Mouse (Mus musculus) heart, embryonic 15.5 days (tissue): Measurements from ENCODE around the gene Bola2. TPM values are rescaled to one million over a fixed set of nuclear protein-coding genes. Genes with fewer than 3 reads are reported as not detected.
"Not testable (repeated sequence)": the region's sequence is repeated elsewhere in the genome, so short reads cannot be mapped to it uniquely, and the experiment has no call there.

Experiments
- ATAC-seq: fragments of 200-750 bp; cut with Nextera tagmentation; replicated peaks from 2 replicates; pipeline ENCODE4 v1.8.0; 2017; ENCODE audit warnings: low read depth, moderate TSS enrichment; ENCODE audit not compliant: insufficient number of reproducible peaks, insufficient read depth, low FRiP score
- H3K27ac ChIP-seq: fragments of 300-500 bp; sonication (generic); 2 replicates; pipeline ENCODE4 v1.5.1; 2015; ENCODE audit warnings: mild to moderate bottlenecking, inconsistent platforms
- H3K27me3 ChIP-seq: fragments of 300-500 bp; sonication (generic); 2 replicates; pipeline ENCODE4 v1.6.1; 2015; ENCODE audit warnings: inconsistent platforms
- H3K36me3 ChIP-seq: fragments of 300-500 bp; sonication (generic); 2 replicates; pipeline ENCODE4 v1.6.1; 2015; ENCODE audit warnings: mild to moderate bottlenecking, inconsistent platforms
- H3K4me1 ChIP-seq: fragments of 300-500 bp; sonication (generic); replicated peaks from 2 replicates; pipeline ENCODE4 v1.6.1; 2015; ENCODE audit warnings: inconsistent platforms
- H3K4me2 ChIP-seq: fragments of 300-500 bp; sonication (generic); 2 replicates; pipeline ENCODE4 v1.6.1; 2015; ENCODE audit warnings: inconsistent platforms, mild to moderate bottlenecking, moderate library complexity
- H3K4me3 ChIP-seq: fragments of 300-500 bp; sonication (generic); 2 replicates; pipeline ENCODE4 v1.5.1; 2015; ENCODE audit warnings: mild to moderate bottlenecking, inconsistent platforms
- H3K9ac ChIP-seq: fragments of 300-500 bp; sonication (generic); 2 replicates; pipeline ENCODE4 v1.6.1; 2015; ENCODE audit warnings: mild to moderate bottlenecking, inconsistent platforms
- H3K9me3 ChIP-seq: fragments of 300-500 bp; sonication (generic); replicated peaks from 2 replicates; pipeline ENCODE4 v1.6.1; 2016; ENCODE audit warnings: inconsistent platforms
- WGBS: fragments of 180-500 bp; shearing (Covaris S2); methylation state at CpG from one replicate; pipeline ENCODE4 v1.1.7; 2015; ENCODE audit warnings: mixed read lengths; 5-methylcytosine and 5-hydroxymethylcytosine counted together
- polyA plus RNA-seq: library from polyadenylated mRNA; unstranded; fragments of >200 nt; fragmentation: Nextera tagmentation; extraction: Ambion mirVana; gene quantifications from 2 replicates; pipeline ENCODE4 v1.2.1, GENCODE M21; 2015

Gene Bola2
- polyA plus RNA-seq, 1 experiment from 2014 or later, result 98.0 TPM

GRCm38 (mm10) chr7:126710266-126710665 is 15.1 kb downstream of the Bola2 start:
- no peak overlapping the region for H3K4me3 ChIP-seq
- H3K27me3 ChIP-seq, result peaks cover 10% of the 10 kb centered on the region
- no peaks in the 10 kb centered on the region for H3K36me3 ChIP-seq
- no peaks in the 10 kb centered on the region for H3K9me3 ChIP-seq
- no peak overlapping the region for H3K9ac ChIP-seq
- no peak overlapping the region for H3K4me2 ChIP-seq
- no peak for ATAC-seq
- no peaks in the 10 kb centered on the region for H3K4me1 ChIP-seq
- H3K27ac ChIP-seq, result no peak overlapping the region
- 67% methylated on average over 4 of the region's 4 CpGs for WGBS

- H3K4me2 ChIP-seq, result no peak overlapping the region
- H3K36me3 ChIP-seq, result no peaks in the 10 kb centered on the region
- no peak overlapping the region for H3K4me3 ChIP-seq
- H3K4me1 ChIP-seq, result no peaks in the 10 kb centered on the region
- H3K27ac ChIP-seq, result no peak overlapping the region
- no peaks in the 10 kb centered on the region for H3K27me3 ChIP-seq
- H3K9me3 ChIP-seq, result no peaks in the 10 kb centered on the region
- no peak for ATAC-seq
- WGBS, result 73% methylated on average over 3 of the region's 3 CpGs
- H3K9ac ChIP-seq, result no peak overlapping the region
Measured at GRCm38 (mm10) chr7:126711910-126712309, 16.7 kb downstream of the Bola2 start.

DNA sequence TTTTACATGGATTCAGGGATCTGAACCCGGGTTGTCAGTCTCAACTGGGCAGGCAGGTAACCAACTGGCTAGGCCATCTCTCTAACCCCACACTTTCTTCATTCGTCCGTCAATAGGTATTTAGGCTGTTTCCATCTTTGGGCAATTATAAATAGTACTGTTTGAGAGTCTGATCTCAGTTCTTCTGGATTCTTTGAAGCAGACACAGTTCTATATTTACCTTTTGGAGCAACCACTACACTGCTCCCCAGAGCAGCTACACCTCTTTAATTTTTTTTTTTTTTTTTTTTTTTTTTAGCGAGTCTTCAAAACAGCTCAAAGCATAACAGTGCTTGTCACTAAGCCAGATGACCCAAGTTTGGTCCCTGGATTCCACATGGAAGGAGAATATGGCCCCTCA is 20.5 kb downstream of the Bola2 start:
- H3K4me3 ChIP-seq, result no peak overlapping the region
- H3K27ac ChIP-seq, result no peak overlapping the region
- ATAC-seq, result no peak
- H3K4me1 ChIP-seq, result no peaks in the 10 kb centered on the region
- no peaks in the 10 kb centered on the region for H3K9me3 ChIP-seq
- no peaks in the 10 kb centered on the region for H3K27me3 ChIP-seq
- no peak overlapping the region for H3K9ac ChIP-seq
- no peaks in the 10 kb centered on the region for H3K36me3 ChIP-seq
- 70% methylated on average over 4 of the region's 4 CpGs for WGBS
- H3K4me2 ChIP-seq, result no peak overlapping the region

GRCm38 (mm10) chr7:126717566-126717965 is 22.4 kb downstream of the Bola2 start:
- H3K9me3 ChIP-seq, result no peaks in the 10 kb centered on the region
- WGBS, result 76% methylated on average over 3 of the region's 3 CpGs

GRCm38 (mm10) chr7:126718787-126719337 is 23.7 kb downstream of the Bola2 start:
- Histone ChIP-seq H3K4me2 (no peak overlapping the region), H3K9ac (no peak overlapping the region), H3K36me3 (no peaks in the 10 kb centered on the region), H3K27me3 (no peaks in the 10 kb centered on the region), H3K27ac (no peak overlapping the region), H3K4me1 (no peaks in the 10 kb centered on the region), H3K4me3 (no peak overlapping the region), H3K9me3 (no peaks in the 10 kb centered on the region)
- 91% methylated on average over 5 of the region's 5 CpGs for WGBS
- no peak for ATAC-seq

More at GRCm38 (mm10) chr7:126717566-126717965, 22.4 kb downstream of the Bola2 start:
- H3K4me1 ChIP-seq, result no peaks in the 10 kb centered on the region
- no peak overlapping the region for H3K27ac ChIP-seq
- no peaks in the 10 kb centered on the region for H3K36me3 ChIP-seq
- no peaks in the 10 kb centered on the region for H3K27me3 ChIP-seq
- H3K9ac ChIP-seq, result no peak overlapping the region
- no peak overlapping the region for H3K4me3 ChIP-seq
- ATAC-seq, result no peak
- no peak overlapping the region for H3K4me2 ChIP-seq

DNA sequence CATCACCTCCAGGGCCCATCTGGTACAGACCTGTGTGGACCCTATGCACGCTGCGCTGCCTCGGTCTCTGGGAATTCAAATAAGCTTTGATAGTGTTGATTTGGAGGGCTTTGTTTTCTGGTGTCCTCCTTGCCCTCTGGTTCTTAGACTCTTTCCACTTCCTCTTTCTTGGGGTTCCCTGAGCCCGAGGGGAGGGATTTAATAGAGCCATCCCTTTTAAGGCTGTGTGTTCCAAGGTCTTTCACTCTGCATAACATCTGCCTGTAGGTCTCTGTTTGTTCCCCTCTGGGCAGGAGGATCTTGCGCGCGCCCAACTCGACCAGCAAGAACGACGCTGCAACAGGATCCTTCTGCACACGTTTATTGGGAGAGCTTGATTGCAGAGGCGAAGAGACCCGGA is 26.4 kb downstream of the Bola2 start:
- H3K36me3 ChIP-seq, result no peaks in the 10 kb centered on the region
- H3K9me3 ChIP-seq, result no peaks in the 10 kb centered on the region
- no peak overlapping the region for H3K4me3 ChIP-seq
- no peaks in the 10 kb centered on the region for H3K27me3 ChIP-seq
- no peaks in the 10 kb centered on the region for H3K4me1 ChIP-seq
- no peak overlapping the region for H3K9ac ChIP-seq
- no peak for ATAC-seq
- WGBS, result 90% methylated on average over 13 of the region's 13 CpGs
- no peak overlapping the region for H3K4me2 ChIP-seq
- H3K27ac ChIP-seq, result no peak overlapping the region

- Histone ChIP-seq H3K4me1 (no peaks in the 10 kb centered on the region), H3K27ac (no peak overlapping the region), H3K36me3 (no peaks in the 10 kb centered on the region), H3K4me2 (no peak overlapping the region), H3K4me3 (no peak overlapping the region), H3K9ac (no peak overlapping the region), H3K9me3 (no peaks in the 10 kb centered on the region), H3K27me3 (no peaks in the 10 kb centered on the region)
- no peak for ATAC-seq
- WGBS, result 54% methylated on average over 3 of the region's 3 CpGs
Measured at GRCm38 (mm10) chr7:126725077-126725476, 29.9 kb downstream of the Bola2 start.

GRCm38 (mm10) chr7:126725667-126726066 is 30.5 kb downstream of the Bola2 start:
- Histone ChIP-seq H3K4me3 (no peak overlapping the region), H3K9me3 (no peaks in the 10 kb centered on the region), H3K9ac (no peak overlapping the region), H3K27me3 (no peaks in the 10 kb centered on the region), H3K36me3 (no peaks in the 10 kb centered on the region), H3K4me1 (no peaks in the 10 kb centered on the region), H3K27ac (no peak overlapping the region), H3K4me2 (no peak overlapping the region)
- 68% methylated on average over 5 of the region's 5 CpGs for WGBS
- ATAC-seq, result no peak

DNA sequence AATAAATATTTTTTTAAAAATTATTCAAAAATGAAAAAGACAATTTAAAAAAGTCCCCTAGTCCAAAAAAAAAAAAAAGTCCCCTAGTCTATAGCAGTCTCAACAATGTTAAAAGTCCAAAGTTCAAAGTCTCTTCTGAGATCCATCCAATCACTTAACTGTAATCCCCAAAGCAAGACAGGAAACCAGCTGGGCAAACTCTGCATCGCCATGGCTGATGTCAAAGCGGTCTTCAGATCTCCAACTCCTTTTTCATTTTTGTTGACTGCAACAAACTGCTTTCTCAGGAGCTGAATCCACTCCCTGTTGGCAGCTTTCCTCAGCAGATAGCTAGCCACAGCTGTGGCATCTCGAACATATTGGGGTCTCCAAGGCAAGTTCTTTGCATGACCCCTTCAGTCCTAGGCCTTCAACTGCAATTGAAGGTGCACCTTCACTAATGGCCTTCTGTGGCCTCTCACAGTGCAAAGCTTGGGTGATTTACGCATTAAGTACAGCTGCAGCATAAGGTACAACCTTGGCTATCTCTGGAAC is 35.1 kb downstream of the Bola2 start:
- 67% methylated on average over 4 of the region's 4 CpGs for WGBS
- H3K9me3 ChIP-seq, H3K36me3 ChIP-seq, H3K27ac ChIP-seq, H3K9ac ChIP-seq, H3K4me2 ChIP-seq, H3K4me1 ChIP-seq, H3K27me3 ChIP-seq, H3K4me3 ChIP-seq, ATAC-seq: not testable (repeated sequence)

DNA sequence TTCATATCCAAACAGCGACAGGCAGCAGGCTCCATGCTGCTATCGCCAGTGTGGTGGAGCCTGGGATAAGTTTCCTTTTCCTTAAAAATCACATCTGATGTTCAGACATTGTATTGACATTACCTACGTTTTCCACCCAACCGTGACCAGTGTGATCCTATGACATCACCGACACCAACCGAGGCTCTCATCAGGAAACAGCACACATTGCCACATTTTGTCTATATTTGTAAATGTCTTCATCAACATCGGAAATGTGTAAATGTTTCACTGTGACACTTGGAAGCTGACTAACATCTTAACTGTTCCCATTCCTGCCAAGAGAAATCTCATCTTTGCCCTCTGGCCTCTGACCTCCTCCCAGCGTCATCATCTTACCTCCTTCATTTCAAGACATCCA is 40.9 kb downstream of the Bola2 start:
- Histone ChIP-seq H3K27ac (no peak overlapping the region), H3K27me3 (no peaks in the 10 kb centered on the region), H3K36me3 (no peaks in the 10 kb centered on the region), H3K4me1 (no peaks in the 10 kb centered on the region), H3K4me2 (no peak overlapping the region), H3K9ac (no peak overlapping the region), H3K4me3 (no peak overlapping the region), H3K9me3 (no peaks in the 10 kb centered on the region)
- ATAC-seq, result no peak
- WGBS, result 77% methylated on average over 8 of the region's 8 CpGs

DNA sequence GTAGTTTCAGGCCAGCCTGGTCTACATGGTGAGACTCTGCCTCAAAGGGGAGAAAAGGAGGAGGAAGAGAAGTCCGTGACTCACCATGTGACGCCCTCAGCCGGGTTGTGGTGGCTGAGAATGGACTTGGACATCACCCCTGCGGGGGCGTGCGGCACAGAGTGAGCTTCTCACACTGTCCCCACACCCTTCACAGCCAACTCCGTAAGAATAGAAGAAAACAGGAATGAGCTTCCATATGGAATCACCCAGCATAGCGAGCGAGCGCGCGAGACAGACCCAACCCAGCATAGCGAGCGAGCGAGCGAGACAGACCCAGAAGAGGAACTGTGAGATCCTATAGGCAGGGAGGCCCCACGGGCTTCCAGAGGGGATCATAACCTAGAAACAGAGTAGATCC is 44.4 kb downstream of the Bola2 start:
- no peak overlapping the region for H3K4me2 ChIP-seq
- no peaks in the 10 kb centered on the region for H3K4me1 ChIP-seq
- H3K4me3 ChIP-seq, result no peak overlapping the region
- no peak for ATAC-seq
- H3K9ac ChIP-seq, result no peak overlapping the region
- no peak overlapping the region for H3K27ac ChIP-seq
- H3K36me3 ChIP-seq, result no peaks in the 10 kb centered on the region
- no peaks in the 10 kb centered on the region for H3K9me3 ChIP-seq
- H3K27me3 ChIP-seq, result no peaks in the 10 kb centered on the region
- 83% methylated on average over 17 of the region's 17 CpGs for WGBS

DNA sequence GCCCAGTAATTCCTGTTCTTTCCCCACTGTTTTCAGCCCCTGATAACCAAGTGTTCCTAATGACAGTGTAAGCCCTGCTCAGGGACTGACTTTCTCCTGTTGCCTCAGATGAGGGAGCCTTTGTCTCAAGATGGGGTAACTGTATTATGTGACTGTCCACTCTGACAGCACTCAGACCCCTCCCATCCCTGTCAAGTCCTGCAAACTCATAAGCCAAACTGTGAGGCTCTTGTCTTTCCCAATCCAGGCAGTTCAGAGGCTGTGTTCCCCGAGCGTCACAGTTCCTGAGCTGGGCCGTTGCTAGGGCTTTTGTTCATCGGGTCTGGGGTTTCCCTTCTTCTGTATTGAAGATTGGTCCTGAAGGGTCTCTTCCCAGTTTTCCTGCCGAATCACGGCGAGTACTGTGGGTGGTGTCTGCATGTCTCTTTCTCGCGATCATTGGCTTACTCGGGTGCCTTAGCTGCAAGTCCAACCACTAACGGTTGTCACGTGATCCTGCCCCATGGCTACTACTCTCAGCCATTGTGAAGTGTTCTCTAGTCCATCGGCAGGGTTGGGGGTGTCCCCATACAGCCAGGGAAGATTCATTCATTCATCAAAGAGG is 45.0 kb downstream of the Bola2 start:
- H3K36me3 ChIP-seq, result no peaks in the 10 kb centered on the region
- no peak overlapping the region for H3K4me2 ChIP-seq
- no peaks in the 10 kb centered on the region for H3K4me1 ChIP-seq
- 76% methylated on average over 13 of the region's 13 CpGs for WGBS
- no peak overlapping the region for H3K27ac ChIP-seq
- H3K27me3 ChIP-seq, result no peaks in the 10 kb centered on the region
- H3K4me3 ChIP-seq, result no peak overlapping the region
- H3K9ac ChIP-seq, result no peak overlapping the region
- ATAC-seq, result no peak
- H3K9me3 ChIP-seq, result no peaks in the 10 kb centered on the region
